Mouse (Mus musculus) liver, postnatal 0 days (tissue): ENCODE measurements around the gene Stk32c.

Experiments
- CTCF ChIP-seq: sonication (generic); IDR thresholded peaks from 2 replicates; pipeline ENCODE4 v1.5.1; 2016; ENCODE audit warnings: antibody characterized with exemption, low read depth
- EP300 ChIP-seq: IDR thresholded peaks from 2 replicates; pipeline ENCODE4 v1.6.1; 2016; ENCODE audit warnings: antibody characterized with exemption, low read depth, mild to moderate bottlenecking

DNA sequence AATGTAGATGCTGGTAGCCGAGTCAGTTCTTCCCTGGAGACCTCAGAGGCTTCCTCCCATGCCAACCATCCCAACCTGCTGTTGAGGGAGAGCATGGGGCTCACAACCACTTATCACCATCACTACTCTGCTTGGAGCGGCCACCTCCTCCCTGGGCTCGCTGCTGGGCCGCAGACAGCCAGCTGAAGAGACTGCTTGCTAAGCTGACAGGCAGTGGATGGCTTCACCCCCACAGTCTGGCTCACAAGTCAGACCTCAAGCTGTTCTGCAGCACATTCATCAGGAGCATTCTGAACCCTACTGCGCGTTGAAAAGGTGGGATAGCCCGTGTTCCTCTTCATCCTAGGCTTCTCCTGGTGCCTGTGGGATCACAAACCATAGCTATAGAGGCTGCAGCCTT, 54.6 kb downstream of the Stk32c start:
- TF ChIP-seq CTCF (no peak), EP300 (no peak)
